Mouse (Mus musculus): ENCODE results near the gene Rasgef1a. TPM values are rescaled to one million over a fixed set of nuclear protein-coding genes. Genes with fewer than 3 reads are reported as not detected.

Gene Rasgef1a
- total and polyA plus RNA-seq, 2 experiments from 2014 or later = 13.1 to 25.4 TPM

DNA sequence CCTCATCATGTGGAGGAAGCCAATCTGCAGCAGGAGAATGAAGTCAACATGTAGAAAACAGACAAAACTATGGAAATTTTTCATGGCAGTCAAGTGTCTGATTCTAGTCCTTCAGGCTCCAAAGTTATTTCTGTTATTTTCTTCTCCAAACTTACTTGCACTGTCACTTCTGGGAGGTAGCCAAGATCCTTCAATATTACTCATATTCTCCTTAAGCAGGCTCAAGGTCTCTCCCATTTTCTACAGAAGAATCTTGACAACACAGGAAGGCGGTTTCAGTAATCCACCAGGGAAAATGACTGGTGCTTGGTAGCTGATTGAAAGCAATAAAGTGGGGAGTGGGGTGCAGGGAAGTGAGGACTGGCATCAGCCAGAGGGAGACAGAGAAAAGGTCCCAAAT is 111.5 kb downstream of the Rasgef1a start:
- peaks cover 32% of the 10 kb centered on the region for H3K36me3 ChIP-seq (ENCODE audit: insufficient read depth)
- H3K4me3 ChIP-seq (ENCODE audit: low read depth, low read length) = no peak overlapping the region
- no peaks in the 10 kb centered on the region for H3K27me3 ChIP-seq (ENCODE audit: insufficient read depth, low read length)
- no peak overlapping the region for H3K27ac ChIP-seq (ENCODE audit: low read depth, low read length)
- ATAC-seq (no peak), DNase-seq (no peak)
- no peak overlapping the region for H3K4me2 ChIP-seq (ENCODE audit: low read depth)
- 98% methylated on average over 1 of the region's 1 CpGs for WGBS
- TF ChIP-seq CTCF (IDR thresholded peaks at IDR 0.05; ENCODE audit: low read depth) = no peak
- H3K9ac ChIP-seq = no peak overlapping the region
- H3K4me1 ChIP-seq (ENCODE audit: insufficient read depth) = no peaks in the 10 kb centered on the region
- no peaks in the 10 kb centered on the region for H3K9me3 ChIP-seq (ENCODE audit: low read length)

DNA sequence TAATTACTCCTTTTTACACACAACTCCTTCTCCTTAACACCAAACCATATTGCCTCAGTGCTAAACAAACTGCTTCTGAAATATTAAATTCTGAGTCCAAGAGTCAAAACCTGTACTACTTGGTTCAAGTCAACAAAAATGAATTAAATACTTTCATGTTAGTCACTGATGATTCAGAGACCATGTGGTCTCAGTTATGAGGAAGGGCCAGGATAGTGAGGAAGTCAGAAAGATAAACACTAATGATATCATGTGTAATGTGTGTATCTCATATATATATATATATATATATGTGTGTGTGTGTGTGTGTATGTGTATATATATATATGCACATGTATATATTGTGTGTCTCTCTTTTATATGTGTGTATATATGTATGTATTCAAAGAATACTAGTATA is 115.3 kb downstream of the Rasgef1a start:
- no peak for ATAC-seq
- no peak for DNase-seq
- Histone ChIP-seq H3K36me3 (ENCODE audit: insufficient read depth) (peaks cover 27% of the 10 kb centered on the region), H3K9ac (no peak overlapping the region), H3K4me3 (ENCODE audit: low read depth, low read length) (no peak overlapping the region), H3K27me3 (ENCODE audit: insufficient read depth, low read length) (no peaks in the 10 kb centered on the region), H3K4me1 (ENCODE audit: insufficient read depth) (no peaks in the 10 kb centered on the region), H3K27ac (ENCODE audit: low read depth, low read length) (no peak overlapping the region), H3K9me3 (ENCODE audit: low read length) (no peaks in the 10 kb centered on the region), H3K4me2 (ENCODE audit: low read depth) (no peak overlapping the region)
- no peak for TF ChIP-seq CTCF (IDR thresholded peaks at IDR 0.05; ENCODE audit: low read depth)

- no peak for ATAC-seq
- no peaks in the 10 kb centered on the region for H3K27me3 ChIP-seq (ENCODE audit: insufficient read depth, low read length)
- 89% methylated on average over 7 of the region's 7 CpGs for WGBS
- no peak overlapping the region for H3K4me2 ChIP-seq (ENCODE audit: low read depth)
- no peak for DNase-seq
- peaks cover 22% of the 10 kb centered on the region for H3K36me3 ChIP-seq (ENCODE audit: insufficient read depth)
- H3K9me3 ChIP-seq (ENCODE audit: low read length) = no peaks in the 10 kb centered on the region
- no peak overlapping the region for H3K9ac ChIP-seq
- no peak overlapping the region for H3K27ac ChIP-seq (ENCODE audit: low read depth, low read length)
- TF ChIP-seq CTCF (IDR thresholded peaks at IDR 0.05; ENCODE audit: low read depth) = no peak
- H3K4me1 ChIP-seq (ENCODE audit: insufficient read depth) = no peaks in the 10 kb centered on the region
- H3K4me3 ChIP-seq (ENCODE audit: low read depth, low read length) = no peak overlapping the region
Observed at GRCm38 (mm10) chr6:118127198-118127597, 116.0 kb downstream of the Rasgef1a start.

DNA sequence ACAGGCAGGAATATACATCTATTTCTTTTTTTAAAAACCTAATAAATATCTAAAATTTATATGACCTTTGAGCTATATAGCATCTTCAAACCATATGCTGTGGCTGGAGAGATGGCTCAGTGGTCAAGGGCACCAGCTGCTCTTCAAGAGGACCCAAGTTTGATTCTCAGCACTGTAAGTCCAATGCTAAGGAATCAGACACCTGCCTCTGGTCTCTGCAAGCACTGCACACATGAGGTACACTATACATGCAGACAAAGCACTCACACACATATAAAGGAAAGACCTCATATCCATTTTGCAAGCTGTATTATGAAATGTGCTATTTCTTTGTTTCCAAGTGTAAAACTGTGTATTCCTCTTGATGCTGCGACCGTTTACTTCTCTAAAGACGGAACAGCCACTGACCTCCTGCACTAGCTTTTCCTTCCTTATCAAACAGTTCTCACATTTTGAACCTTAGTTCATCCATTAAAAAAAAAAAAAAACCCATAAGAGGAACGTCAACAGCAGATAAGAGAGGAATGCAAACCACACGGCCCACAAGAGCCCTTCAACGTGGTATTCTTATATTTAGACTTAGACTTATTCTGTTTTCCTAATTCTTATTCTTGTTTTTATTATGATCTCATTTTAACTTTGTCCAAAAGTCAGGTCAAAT is 116.7 kb downstream of the Rasgef1a start:
- peaks cover 15% of the 10 kb centered on the region; the same call in 1 of the 2 replicates for H3K36me3 ChIP-seq (ENCODE audit: insufficient read depth)
- DNase-seq = no peak
- no peak for TF ChIP-seq CTCF (IDR thresholded peaks at IDR 0.05; ENCODE audit: low read depth)
- no peak overlapping the region for H3K4me3 ChIP-seq (ENCODE audit: low read depth, low read length)
- H3K27ac ChIP-seq (ENCODE audit: low read depth, low read length) = no peak overlapping the region
- H3K4me2 ChIP-seq (ENCODE audit: low read depth) = no peak overlapping the region
- no peak for ATAC-seq
- 92% methylated on average over 6 of the region's 6 CpGs for WGBS
- no peaks in the 10 kb centered on the region for H3K27me3 ChIP-seq (ENCODE audit: insufficient read depth, low read length)
- H3K9ac ChIP-seq = no peak overlapping the region
- H3K9me3 ChIP-seq (ENCODE audit: low read length) = no peaks in the 10 kb centered on the region
- H3K4me1 ChIP-seq (ENCODE audit: insufficient read depth) = no peaks in the 10 kb centered on the region

DNA sequence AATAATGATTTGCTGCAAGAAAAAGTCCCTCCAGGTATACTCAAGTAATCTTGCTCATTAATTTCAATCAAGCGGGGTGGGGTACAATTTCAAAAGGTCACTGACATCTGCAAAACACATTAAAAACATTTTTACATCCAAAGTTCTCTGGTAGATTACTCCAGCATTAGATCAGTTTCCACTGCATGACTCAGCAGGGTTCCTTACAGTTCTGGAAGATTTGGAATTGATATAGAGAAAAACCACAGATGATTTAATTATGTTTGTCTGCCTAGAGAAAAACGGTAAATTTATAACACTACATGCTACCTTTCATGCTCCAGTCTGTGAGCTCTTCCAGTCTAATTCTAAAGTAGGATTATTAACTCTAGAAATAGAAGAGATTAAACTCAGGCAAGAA is 118.8 kb downstream of the Rasgef1a start:
- H3K4me1 ChIP-seq (ENCODE audit: insufficient read depth) = no peaks in the 10 kb centered on the region
- no peaks in the 10 kb centered on the region for H3K9me3 ChIP-seq (ENCODE audit: low read length)
- 72% methylated on average over 2 of the region's 2 CpGs for WGBS
- H3K27me3 ChIP-seq (ENCODE audit: insufficient read depth, low read length) = no peaks in the 10 kb centered on the region
- ATAC-seq = no peak
- no peak for TF ChIP-seq CTCF (IDR thresholded peaks at IDR 0.05; ENCODE audit: low read depth)
- no peak overlapping the region for H3K9ac ChIP-seq
- no peak for DNase-seq
- H3K36me3 ChIP-seq (ENCODE audit: insufficient read depth) = 0 out of 2 replicates have a peak, but pooled peaks cover 3% of the 10 kb centered on the region
- H3K27ac ChIP-seq (ENCODE audit: low read depth, low read length) = no peak overlapping the region
- no peak overlapping the region for H3K4me2 ChIP-seq (ENCODE audit: low read depth)
- no peak overlapping the region for H3K4me3 ChIP-seq (ENCODE audit: low read depth, low read length)

DNA sequence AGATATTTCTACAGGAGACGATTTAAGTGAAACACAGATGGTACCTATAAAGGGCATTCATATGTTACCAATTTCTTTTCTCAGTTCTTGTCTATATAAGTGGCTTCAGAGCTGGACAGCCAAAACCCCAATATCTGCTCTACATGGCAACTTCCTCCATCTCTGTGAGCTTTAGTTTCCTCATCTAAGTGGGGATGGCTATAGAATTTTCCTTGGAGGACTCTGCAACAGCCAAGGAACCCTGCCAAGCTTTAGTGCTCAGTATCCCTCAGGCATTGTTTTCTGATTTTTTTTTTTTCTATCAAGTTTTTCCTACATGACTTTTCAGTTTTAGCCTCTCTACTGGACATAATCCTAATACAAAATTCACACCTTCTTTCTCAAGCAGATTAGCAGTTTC is 123.2 kb downstream of the Rasgef1a start:
- no peaks in the 10 kb centered on the region for H3K27me3 ChIP-seq (ENCODE audit: insufficient read depth, low read length)
- no peak overlapping the region for H3K27ac ChIP-seq (ENCODE audit: low read depth, low read length)
- 85% methylated on average over 1 of the region's 1 CpGs for WGBS
- H3K4me3 ChIP-seq (ENCODE audit: low read depth, low read length) = no peak overlapping the region
- DNase-seq (no peak), ATAC-seq (no peak)
- no peak overlapping the region for H3K9ac ChIP-seq
- no peak for TF ChIP-seq CTCF (IDR thresholded peaks at IDR 0.05; ENCODE audit: low read depth)
- no peaks in the 10 kb centered on the region for H3K9me3 ChIP-seq (ENCODE audit: low read length)
- no peaks in the 10 kb centered on the region for H3K4me1 ChIP-seq (ENCODE audit: insufficient read depth)
- no peaks in the 10 kb centered on the region for H3K36me3 ChIP-seq (ENCODE audit: insufficient read depth)
- H3K4me2 ChIP-seq (ENCODE audit: low read depth) = no peak overlapping the region

DNA sequence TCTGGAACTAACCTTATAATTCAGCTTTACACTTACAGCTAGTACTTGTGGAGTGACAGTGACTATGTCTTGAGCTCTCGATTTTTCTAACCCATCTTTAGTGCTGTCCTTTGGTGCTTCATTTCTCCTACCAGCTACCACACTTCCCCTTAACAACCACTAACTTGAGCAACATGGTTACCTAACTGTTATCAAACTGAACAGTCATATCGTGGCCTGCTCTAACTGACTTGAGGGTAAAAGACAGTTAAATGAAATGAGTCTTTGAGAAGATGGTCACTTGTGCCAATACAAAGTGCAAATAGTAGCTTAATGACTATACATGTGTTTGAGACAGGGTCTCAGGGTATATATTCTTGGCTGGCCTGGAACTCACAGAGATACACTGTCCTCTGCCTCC is 125.9 kb downstream of the Rasgef1a start:
- no peak for ATAC-seq

More for the DNA sequence above, 125.9 kb downstream of the Rasgef1a start:
- Histone ChIP-seq H3K4me1 (ENCODE audit: insufficient read depth) (no peaks in the 10 kb centered on the region), H3K27ac (ENCODE audit: low read depth, low read length) (no peak overlapping the region), H3K4me2 (ENCODE audit: low read depth) (no peak overlapping the region), H3K9me3 (ENCODE audit: low read length) (no peaks in the 10 kb centered on the region), H3K9ac (no peak overlapping the region), H3K36me3 (ENCODE audit: insufficient read depth) (no peaks in the 10 kb centered on the region), H3K4me3 (ENCODE audit: low read depth, low read length) (no peak overlapping the region), H3K27me3 (ENCODE audit: insufficient read depth, low read length) (no peaks in the 10 kb centered on the region)
- WGBS = 81% methylated on average over 2 of the region's 2 CpGs
- no peak for DNase-seq
- no peak for TF ChIP-seq CTCF (IDR thresholded peaks at IDR 0.05; ENCODE audit: low read depth)

Data from forebrain, postnatal 0 days (tissue).